ENCODE assay signal across 15 mouse cellular contexts in the genomic region with DNA sequence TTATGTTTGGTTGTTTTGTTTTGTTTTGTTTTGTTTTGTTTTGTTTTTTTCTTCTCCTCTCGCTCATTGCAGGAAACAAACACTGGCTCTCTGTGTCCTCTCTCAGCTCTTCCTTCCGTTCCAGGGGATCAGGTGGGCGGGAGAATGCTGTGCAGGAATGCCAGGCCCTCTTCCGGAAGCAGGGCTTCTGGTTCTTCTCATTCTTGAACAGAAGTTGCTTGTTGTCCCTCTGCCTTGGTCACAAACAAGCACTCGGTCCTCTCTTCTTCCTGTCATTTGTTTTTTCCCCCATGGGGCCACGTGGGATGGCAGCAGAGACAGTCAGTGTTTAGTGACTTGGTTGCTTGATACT. TPM values are rescaled to one million over a fixed set of nuclear protein-coding genes. Genes with fewer than 3 reads are reported as not detected.
DNase-seq lines count a peak whose midpoint lies in the region; ATAC-seq and TF ChIP-seq lines count a peak whose summit lies in the region.
"Had no signal": no experiment of that assay in that cellular context is flagged by ENCODE, and none has a peak within 500 bp of the region (broad histone marks: within the 10 kb centered on the region; RNA-seq: fewer than 3 reads in every experiment).

No protein-coding gene starts in this region.

- peak overlapping the region; percentile 95 for H3K27ac ChIP-seq in heart, postnatal 0 days (ENCODE audit: low read depth)
- H3K27ac ChIP-seq in embryonic facial prominence, embryonic 10.5 days (replicated peaks) = 0 out of 2 replicates have a peak overlapping the region, but pooled peaks have one; percentile 35
- H3K27ac ChIP-seq: embryonic facial prominence, embryonic 12.5 days; forebrain, embryonic 12.5 days had no signal

- H3K27me3 ChIP-seq in heart, postnatal 0 days (ENCODE audit: control insufficient read depth, insufficient read depth, low read length) = no peaks in the 10 kb centered on the region
- H3K27me3 ChIP-seq in embryonic facial prominence, embryonic 10.5 days (replicated peaks; ENCODE audit: low read depth, poor library complexity, severe bottlenecking) = no peaks in the 10 kb centered on the region
- H3K27me3 ChIP-seq: embryonic facial prominence, embryonic 12.5 days; forebrain, embryonic 12.5 days had no signal

- 15% methylated on average over 6 of the region's 6 CpGs for WGBS in heart, postnatal 0 days
- 41% methylated on average over 6 of the region's 6 CpGs for WGBS in embryonic facial prominence, embryonic 10.5 days

- H3K9me3 ChIP-seq in heart, postnatal 0 days (replicated peaks; ENCODE audit: control insufficient read depth, low read length) = no peaks in the 10 kb centered on the region
- H3K9me3 ChIP-seq in embryonic facial prominence, embryonic 10.5 days = peaks cover 6% of the 10 kb centered on the region; the same call in 1 of the 2 replicates
- H3K9me3 ChIP-seq: forebrain, embryonic 12.5 days had no signal

- H3K4me3 ChIP-seq in heart, postnatal 0 days (ENCODE audit: low read depth, low read length) = no peak overlapping the region
- H3K4me3 ChIP-seq in embryonic facial prominence, embryonic 10.5 days = no peak overlapping the region
- H3K4me3 ChIP-seq: embryonic facial prominence, embryonic 12.5 days; forebrain, embryonic 12.5 days had no signal

- TF ChIP-seq EP300 in heart, postnatal 0 days (IDR thresholded peaks at IDR 0.05; ENCODE audit: low read depth) = no peak

- intact Hi-C loops in heart, postnatal 36 days (cut with DNase I) = no loop called here
- intact Hi-C loops in left cerebral cortex, postnatal 25 days (cut with DNase I) = no loop called here

- peaks cover 54% of the 10 kb centered on the region for H3K4me1 ChIP-seq in heart, postnatal 0 days (ENCODE audit: control insufficient read depth, insufficient read depth)
- peaks cover 45% of the 10 kb centered on the region for H3K4me1 ChIP-seq in embryonic facial prominence, embryonic 10.5 days

- DNase-seq in adrenal gland, postnatal 14 days = peak; percentile 24
- DNase-seq in adrenal gland, adult 8-10 months = no peak
- DNase-seq in heart, postnatal 0 days (ENCODE audit: low spot score) = peak; percentile 51
- DNase-seq in heart, postnatal 36 days = no peak
- peak; percentile 24 to 36 for DNase-seq in left cerebral cortex, postnatal 25 days (ENCODE audit: low spot score in 2 of 2)
- no peak for DNase-seq in left cerebral cortex, adult 8-10 months (ENCODE audit: low spot score in 2 of 2)
- no peak for DNase-seq in embryonic facial prominence, embryonic 10.5 days (ENCODE audit: low spot score)
- DNase-seq in thymus, postnatal 0 days (ENCODE audit: low spot score) = no peak
- DNase-seq: cerebellum, adult 9-11 months; kidney, adult 18-20 months; lung, embryonic 14.5 days; right cerebral cortex, postnatal 4 days; thymus, postnatal 14 days had no signal

- H3K9ac ChIP-seq in heart, postnatal 0 days (replicated peaks; ENCODE audit: low read depth, low read length) = no peak overlapping the region
- H3K9ac ChIP-seq: embryonic facial prominence, embryonic 12.5 days; forebrain, embryonic 12.5 days; lung, embryonic 14.5 days had no signal

- H3K4me2 ChIP-seq in heart, postnatal 0 days (ENCODE audit: low read depth, low read length) = 0 out of 2 replicates have a peak overlapping the region, but pooled peaks have one; percentile 2
- H3K4me2 ChIP-seq: embryonic facial prominence, embryonic 12.5 days; forebrain, embryonic 12.5 days; lung, embryonic 14.5 days had no signal

- peaks cover 14% of the 10 kb centered on the region for H3K36me3 ChIP-seq in heart, postnatal 0 days (replicated peaks; ENCODE audit: control insufficient read depth, insufficient read depth, low read length)
- H3K36me3 ChIP-seq in embryonic facial prominence, embryonic 10.5 days (replicated peaks) = peaks cover 75% of the 10 kb centered on the region

- ATAC-seq in heart, postnatal 0 days (ENCODE audit: insufficient read depth, low read depth) = no peak

- no peak for TF ChIP-seq CTCF in heart, postnatal 0 days (IDR thresholded peaks at IDR 0.05; ENCODE audit: low read depth)

RNA-seq across cellular contexts. Expression of gene Igf1r, which starts 59.5 kb away (rescaled TPM):
- 79.5 and 83.6 TPM in 2 replicates for total RNA-seq in adrenal gland, postnatal 14 days (2021)
- total RNA-seq in adrenal gland, adult 8-10 months (2022) = 100 to 1,000 TPM in 2 of 4 experiments, 10 to 100 TPM in 2; 81.3 to 138 (median 103) TPM
- total RNA-seq in heart, postnatal 0 days (2014; rRNA removed; ENCODE audit: low replicate concordance) = 41.3 and 41.8 TPM in 2 replicates
- polyA plus RNA-seq in heart, postnatal 0 days (2015; fragmentation: Nextera tagmentation; extraction: Ambion mirVana) = 8.8 and 9.9 TPM in 2 replicates
- 10 to 100 TPM; 15.4 to 21.1 TPM for total RNA-seq in heart, postnatal 36 days (2021)
- total RNA-seq in left cerebral cortex, postnatal 25 days (2021) = 10 to 100 TPM; 45.8 to 47.3 TPM
- total RNA-seq in left cerebral cortex, adult 8-10 months (2022) = 10 to 100 TPM; 43.3 to 49.3 (median 44.0) TPM
- 22.6 and 25.2 TPM in 2 replicates for polyA plus RNA-seq in embryonic facial prominence, embryonic 10.5 days (2016; fragmentation: Nextera tagmentation; extraction: Ambion mirVana)
- polyA plus RNA-seq in thymus, postnatal 0 days (2015; fragmentation: Nextera tagmentation; extraction: Ambion mirVana) = 7.3 and 8.5 TPM in 2 replicates

Comparison
In these comparisons a context has a peak if more than half of its experiments do, and no peak if none do; other contexts are left out.
1. DNase-seq: peak in adrenal gland, postnatal 14 days (single experiment), heart, postnatal 0 days (single experiment) and left cerebral cortex, postnatal 25 days (2 of 2); none in adrenal gland, adult 8-10 months (single experiment), heart, postnatal 36 days (0 of 2), left cerebral cortex, adult 8-10 months (0 of 2), embryonic facial prominence, embryonic 10.5 days (single experiment) and thymus, postnatal 0 days (single experiment).